Mouse (Mus musculus): ENCODE results near the gene Brwd1.

DNA sequence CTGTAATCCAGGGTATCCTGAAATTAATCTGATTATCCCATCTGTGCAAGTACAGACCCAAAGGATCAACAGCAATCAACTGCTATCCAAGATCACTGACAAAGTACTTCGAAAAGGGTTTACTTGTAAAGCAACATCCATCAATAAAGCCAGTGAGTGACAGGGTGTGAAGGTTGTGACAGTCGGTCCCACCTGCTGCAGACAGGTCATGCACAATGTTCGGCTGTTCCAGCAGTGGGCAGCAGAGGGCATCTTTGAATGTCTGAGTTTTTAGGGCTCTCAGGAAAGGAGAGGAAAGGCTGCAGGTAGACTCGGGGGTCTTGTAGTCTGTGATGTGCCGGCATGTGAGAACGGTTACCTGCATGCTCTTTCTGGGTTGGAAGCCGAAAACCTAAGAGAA, 98.7 kb downstream of the Brwd1 start:
- TF ChIP-seq POLR2A (IDR thresholded peaks at IDR 0.05; ENCODE audit: control insufficient read depth, extremely low read depth, insufficient read depth, low read length, poor library complexity) (no peak), CTCF (IDR thresholded peaks at IDR 0.05; ENCODE audit: borderline replicate concordance, control insufficient read depth, extremely low read depth, insufficient read depth, low read length, poor library complexity) (peak; percentile 73; the same call in 1 of the 2 replicates)

Measured in thymus, adult 2 months (tissue).